Mouse (Mus musculus): ENCODE measurements around the gene Mipep. TPM values are rescaled to one million over a fixed set of nuclear protein-coding genes. Genes with fewer than 3 reads are reported as not detected.

Mipep gene
- polyA plus RNA-seq, 1 experiment from 2014 or later: 20.5 TPM

GRCm38 (mm10) chr14:60904501-60904900 lies 120.1 kb downstream of the Mipep start:
- Histone ChIP-seq H3K4me3 (replicated peaks; ENCODE audit: low read length) (no peak overlapping the region), H3K27ac (ENCODE audit: low read length) (no peak overlapping the region), H3K4me1 (replicated peaks; ENCODE audit: control insufficient read depth, insufficient read depth, low read length) (no peaks in the 10 kb centered on the region), H3K9ac (replicated peaks; ENCODE audit: low read depth, low read length) (no peak overlapping the region), H3K4me2 (ENCODE audit: low read length) (no peak overlapping the region), H3K36me3 (ENCODE audit: control insufficient read depth, insufficient read depth) (peaks cover 3% of the 10 kb centered on the region; the same call in 1 of the 2 replicates), H3K27me3 (replicated peaks; ENCODE audit: control insufficient read depth, insufficient read depth, low read length) (no peaks in the 10 kb centered on the region), H3K9me3 (ENCODE audit: control insufficient read depth, low read length) (no peaks in the 10 kb centered on the region)
- WGBS: 74% methylated on average over 4 of the region's 4 CpGs
- no peak for ATAC-seq

- H3K4me2 ChIP-seq (ENCODE audit: low read length): no peak overlapping the region
- 84% methylated on average over 10 of the region's 10 CpGs for WGBS
- H3K4me1 ChIP-seq (replicated peaks; ENCODE audit: control insufficient read depth, insufficient read depth, low read length): no peaks in the 10 kb centered on the region
- no peak overlapping the region for H3K27ac ChIP-seq (ENCODE audit: low read length)
- no peaks in the 10 kb centered on the region for H3K27me3 ChIP-seq (replicated peaks; ENCODE audit: control insufficient read depth, insufficient read depth, low read length)
- ATAC-seq: no peak
- no peaks in the 10 kb centered on the region for H3K9me3 ChIP-seq (ENCODE audit: control insufficient read depth, low read length)
- peaks cover 3% of the 10 kb centered on the region; the same call in 1 of the 2 replicates for H3K36me3 ChIP-seq (ENCODE audit: control insufficient read depth, insufficient read depth)
- no peak overlapping the region for H3K4me3 ChIP-seq (replicated peaks; ENCODE audit: low read length)
- no peak overlapping the region for H3K9ac ChIP-seq (replicated peaks; ENCODE audit: low read depth, low read length)
Observed at GRCm38 (mm10) chr14:60906421-60907374, 122.3 kb downstream of the Mipep start.

GRCm38 (mm10) chr14:60909351-60909750 lies 125.0 kb downstream of the Mipep start:
- H3K36me3 ChIP-seq (ENCODE audit: control insufficient read depth, insufficient read depth): no peaks in the 10 kb centered on the region
- H3K4me3 ChIP-seq (replicated peaks; ENCODE audit: low read length): no peak overlapping the region
- WGBS: 83% methylated on average over 4 of the region's 4 CpGs
- no peak overlapping the region for H3K4me2 ChIP-seq (ENCODE audit: low read length)
- H3K9ac ChIP-seq (replicated peaks; ENCODE audit: low read depth, low read length): no peak overlapping the region
- H3K27me3 ChIP-seq (replicated peaks; ENCODE audit: control insufficient read depth, insufficient read depth, low read length): no peaks in the 10 kb centered on the region
- H3K4me1 ChIP-seq (replicated peaks; ENCODE audit: control insufficient read depth, insufficient read depth, low read length): no peaks in the 10 kb centered on the region
- H3K9me3 ChIP-seq (ENCODE audit: control insufficient read depth, low read length): no peaks in the 10 kb centered on the region
- ATAC-seq: no peak
- no peak overlapping the region for H3K27ac ChIP-seq (ENCODE audit: low read length)

- Histone ChIP-seq H3K4me3 (replicated peaks; ENCODE audit: low read length) (no peak overlapping the region), H3K27ac (ENCODE audit: low read length) (no peak overlapping the region), H3K27me3 (replicated peaks; ENCODE audit: control insufficient read depth, insufficient read depth, low read length) (no peaks in the 10 kb centered on the region), H3K9me3 (ENCODE audit: control insufficient read depth, low read length) (no peaks in the 10 kb centered on the region), H3K9ac (replicated peaks; ENCODE audit: low read depth, low read length) (no peak overlapping the region), H3K36me3 (ENCODE audit: control insufficient read depth, insufficient read depth) (no peaks in the 10 kb centered on the region), H3K4me1 (replicated peaks; ENCODE audit: control insufficient read depth, insufficient read depth, low read length) (no peaks in the 10 kb centered on the region), H3K4me2 (ENCODE audit: low read length) (no peak overlapping the region)
- WGBS: 93% methylated on average over 12 of the region's 12 CpGs
- no peak for ATAC-seq
Observed at GRCm38 (mm10) chr14:60910506-60911444, 126.4 kb downstream of the Mipep start.

- no peaks in the 10 kb centered on the region for H3K36me3 ChIP-seq (ENCODE audit: control insufficient read depth, insufficient read depth)
- 5% methylated on average over 8 of the region's 8 CpGs for WGBS
- no peak overlapping the region for H3K9ac ChIP-seq (replicated peaks; ENCODE audit: low read depth, low read length)
- H3K4me2 ChIP-seq (ENCODE audit: low read length): no peak overlapping the region
- H3K4me3 ChIP-seq (replicated peaks; ENCODE audit: low read length): no peak overlapping the region
- H3K9me3 ChIP-seq (ENCODE audit: control insufficient read depth, low read length): no peaks in the 10 kb centered on the region
- H3K27ac ChIP-seq (ENCODE audit: low read length): no peak overlapping the region
- H3K4me1 ChIP-seq (replicated peaks; ENCODE audit: control insufficient read depth, insufficient read depth, low read length): no peaks in the 10 kb centered on the region
- no peaks in the 10 kb centered on the region for H3K27me3 ChIP-seq (replicated peaks; ENCODE audit: control insufficient read depth, insufficient read depth, low read length)
- ATAC-seq: no peak
Observed at GRCm38 (mm10) chr14:60912981-60913468, 128.7 kb downstream of the Mipep start.

GRCm38 (mm10) chr14:60916661-60917060 lies 132.3 kb downstream of the Mipep start:
- H3K9ac ChIP-seq (replicated peaks; ENCODE audit: low read depth, low read length): no peak overlapping the region
- H3K27ac ChIP-seq (ENCODE audit: low read length): no peak overlapping the region
- no peak overlapping the region for H3K4me2 ChIP-seq (ENCODE audit: low read length)
- WGBS: 50% methylated on average over 4 of the region's 4 CpGs
- H3K9me3 ChIP-seq (ENCODE audit: control insufficient read depth, low read length): no peaks in the 10 kb centered on the region
- H3K36me3 ChIP-seq (ENCODE audit: control insufficient read depth, insufficient read depth): no peaks in the 10 kb centered on the region
- H3K4me1 ChIP-seq (replicated peaks; ENCODE audit: control insufficient read depth, insufficient read depth, low read length): no peaks in the 10 kb centered on the region
- H3K4me3 ChIP-seq (replicated peaks; ENCODE audit: low read length): no peak overlapping the region
- no peaks in the 10 kb centered on the region for H3K27me3 ChIP-seq (replicated peaks; ENCODE audit: control insufficient read depth, insufficient read depth, low read length)
- ATAC-seq: no peak

- H3K36me3 ChIP-seq (ENCODE audit: control insufficient read depth, insufficient read depth): no peaks in the 10 kb centered on the region
- H3K4me3 ChIP-seq (replicated peaks; ENCODE audit: low read length): no peak overlapping the region
- no peaks in the 10 kb centered on the region for H3K27me3 ChIP-seq (replicated peaks; ENCODE audit: control insufficient read depth, insufficient read depth, low read length)
- no peak overlapping the region for H3K4me2 ChIP-seq (ENCODE audit: low read length)
- H3K27ac ChIP-seq (ENCODE audit: low read length): no peak overlapping the region
- ATAC-seq: no peak
- no peaks in the 10 kb centered on the region for H3K9me3 ChIP-seq (ENCODE audit: control insufficient read depth, low read length)
- WGBS: 23% methylated on average over 1 of the region's 1 CpGs
- H3K4me1 ChIP-seq (replicated peaks; ENCODE audit: control insufficient read depth, insufficient read depth, low read length): no peaks in the 10 kb centered on the region
- no peak overlapping the region for H3K9ac ChIP-seq (replicated peaks; ENCODE audit: low read depth, low read length)
Observed at GRCm38 (mm10) chr14:60926011-60926410, 141.6 kb downstream of the Mipep start.

- WGBS: 85% methylated on average over 5 of the region's 5 CpGs
- no peaks in the 10 kb centered on the region for H3K27me3 ChIP-seq (replicated peaks; ENCODE audit: control insufficient read depth, insufficient read depth, low read length)
- H3K4me2 ChIP-seq (ENCODE audit: low read length): no peak overlapping the region
- H3K27ac ChIP-seq (ENCODE audit: low read length): no peak overlapping the region
- no peaks in the 10 kb centered on the region for H3K36me3 ChIP-seq (ENCODE audit: control insufficient read depth, insufficient read depth)
- H3K4me3 ChIP-seq (replicated peaks; ENCODE audit: low read length): no peak overlapping the region
- no peaks in the 10 kb centered on the region for H3K4me1 ChIP-seq (replicated peaks; ENCODE audit: control insufficient read depth, insufficient read depth, low read length)
- no peak overlapping the region for H3K9ac ChIP-seq (replicated peaks; ENCODE audit: low read depth, low read length)
- ATAC-seq: no peak
- no peaks in the 10 kb centered on the region for H3K9me3 ChIP-seq (ENCODE audit: control insufficient read depth, low read length)
Observed at GRCm38 (mm10) chr14:60935705-60936104, 151.3 kb downstream of the Mipep start.

GRCm38 (mm10) chr14:60937481-60938039 lies 153.2 kb downstream of the Mipep start:
- Histone ChIP-seq H3K4me3 (replicated peaks; ENCODE audit: low read length) (no peak overlapping the region), H3K27me3 (replicated peaks; ENCODE audit: control insufficient read depth, insufficient read depth, low read length) (no peaks in the 10 kb centered on the region), H3K27ac (ENCODE audit: low read length) (no peak overlapping the region), H3K36me3 (ENCODE audit: control insufficient read depth, insufficient read depth) (no peaks in the 10 kb centered on the region), H3K4me1 (replicated peaks; ENCODE audit: control insufficient read depth, insufficient read depth, low read length) (no peaks in the 10 kb centered on the region), H3K4me2 (ENCODE audit: low read length) (no peak overlapping the region), H3K9ac (replicated peaks; ENCODE audit: low read depth, low read length) (no peak overlapping the region), H3K9me3 (ENCODE audit: control insufficient read depth, low read length) (no peaks in the 10 kb centered on the region)
- ATAC-seq: no peak
- 94% methylated on average over 4 of the region's 4 CpGs for WGBS

All from forebrain, embryonic 16.5 days (tissue).